Mouse (Mus musculus) kidney, adult 2 months (tissue): ENCODE data around the gene Rcan3.

Experiments
- CTCF ChIP-seq: fragments of 200-500 bp; conservative IDR thresholded peaks from 2 replicates; pipeline ENCODE4 v1.5.1; 2011; ENCODE audit warnings: low read depth, mild to moderate bottlenecking, control low read depth, low read length, moderate library complexity, mixed read lengths; ENCODE audit not compliant: insufficient read depth, insufficient read length
- POLR2A ChIP-seq: fragments of 200-500 bp; IDR thresholded peaks from one replicate; pipeline ENCODE4 v1.6.1; 2011; ENCODE audit warnings: low read depth, low read length, control low read depth

DNA sequence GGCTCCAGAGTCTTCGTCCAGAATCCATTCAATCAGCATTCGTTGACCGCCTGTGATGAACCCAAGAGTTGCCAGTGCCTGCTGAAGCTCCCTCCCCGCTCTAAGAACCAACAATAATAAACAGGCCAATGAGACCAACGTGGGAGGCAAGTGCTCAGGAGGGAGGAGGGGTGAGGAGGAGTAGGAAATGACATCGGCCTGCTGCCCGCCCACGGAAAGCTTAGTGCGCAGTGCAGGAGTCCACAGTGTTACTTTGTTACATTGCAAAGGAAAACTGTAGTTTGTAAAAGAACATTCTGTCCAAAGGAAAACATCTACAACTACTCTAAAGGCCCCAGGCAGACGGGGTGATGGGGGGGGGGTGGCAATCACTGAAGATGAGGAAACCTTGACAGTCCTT lies 29.6 kb downstream of the Rcan3 start:
- TF ChIP-seq POLR2A (no peak), CTCF (no peak)
